In the genomic region with DNA sequence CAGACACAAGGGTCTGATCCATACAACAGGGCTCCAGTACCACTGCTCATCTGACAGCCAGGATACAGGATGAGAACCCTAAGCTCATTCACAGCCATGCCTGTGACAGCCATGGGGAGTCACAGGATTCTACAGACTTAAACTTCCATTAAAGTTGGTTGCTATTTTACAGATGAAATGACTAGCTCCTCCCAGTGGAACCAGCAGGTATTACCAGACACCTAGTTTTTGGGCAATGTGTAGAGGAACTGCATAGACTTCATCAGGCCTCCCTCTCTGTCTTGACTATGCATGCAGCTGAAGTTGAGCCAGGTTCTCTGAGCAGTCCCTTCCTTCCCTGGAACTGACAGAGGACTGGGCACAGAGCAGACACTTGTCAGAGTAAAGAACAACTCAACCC, we compare ENCODE assay signal across 8 mouse cellular contexts. TPM values are rescaled to one million over a fixed set of nuclear protein-coding genes. Genes with fewer than 3 reads are reported as not detected.
DNase-seq lines count a peak whose midpoint lies in the region; ATAC-seq and TF ChIP-seq lines count a peak whose summit lies in the region.

No protein-coding gene starts in this region.

- peak; percentile 40 for DNase-seq in adrenal gland, postnatal 14 days
- DNase-seq in adrenal gland, adult 2 months = no peak
- no peak for DNase-seq in left cerebral cortex, adult 2 months (ENCODE audit: extremely low spot score in 1 of 2, low spot score in 2 of 2)
- DNase-seq in left cerebral cortex, adult 9 months (ENCODE audit: low spot score in 2 of 2) = no peak
- peak; percentile 33 for DNase-seq in adipocyte (ENCODE audit: low spot score)
- DNase-seq in heart, postnatal 36 days = no peak
- DNase-seq in ovary, postnatal 10 days (ENCODE audit: low spot score) = no peak

- H3K27ac ChIP-seq in left cerebral cortex, adult 2 months = no peak overlapping the region

- peak; percentile 85 for ATAC-seq in megakaryocyte progenitor cell, adult 5-6 weeks (replicated peaks; ENCODE audit: poor library complexity)

- H3K4me3 ChIP-seq in left cerebral cortex, adult 2 months = no peak overlapping the region

- intact Hi-C loops in left cerebral cortex, adult 2 months (cut with DNase I) = no loop called here
- intact Hi-C loops in heart, postnatal 36 days (cut with DNase I) = no loop called here

- TF ChIP-seq CTCF in left cerebral cortex, adult 2 months (IDR thresholded peaks at IDR 0.05) = peak; percentile 65

RNA-seq across cellular contexts. Expression of a gene that starts 17.7 kb away (rescaled TPM):
- 51.4 and 55.0 TPM in 2 replicates for total RNA-seq in adrenal gland, postnatal 14 days (2021)
- 10 to 100 TPM; 38.0 to 52.6 TPM for total RNA-seq in adrenal gland, adult 2 months (2021)
- 7.5 and 9.6 TPM in 2 replicates for polyA plus RNA-seq in adrenal gland, adult 2 months (2012; rRNA removed)
- 10 to 100 TPM; 54.5 to 57.8 TPM for total RNA-seq in left cerebral cortex, adult 2 months (2021)
- total RNA-seq in megakaryocyte progenitor cell, adult 5-6 weeks (2015) = 31.9 and 32.1 TPM in 2 replicates
- 49.4 and 52.8 TPM in 2 replicates for total RNA-seq in megakaryocyte progenitor cell, adult 5-6 weeks (2017)
- total RNA-seq in heart, postnatal 36 days (2021) = 10 to 100 TPM; 30.1 to 35.3 TPM

RNA-seq across cellular contexts. Expression of a gene that starts 35.1 kb away (rescaled TPM):
- total RNA-seq in adrenal gland, postnatal 14 days (2021) = 11.4 and 12.5 TPM in 2 replicates
- total RNA-seq in adrenal gland, adult 2 months (2021) = 10 to 100 TPM in 1 of 2 experiments, 1 to 10 TPM in 1; 7.5 to 13.2 TPM
- polyA plus RNA-seq in adrenal gland, adult 2 months (2012; rRNA removed) = 1.7 and 2.0 TPM in 2 replicates
- 10 to 100 TPM; 10.9 to 12.6 TPM for total RNA-seq in left cerebral cortex, adult 2 months (2021)
- 47.6 and 58.2 TPM in 2 replicates for total RNA-seq in megakaryocyte progenitor cell, adult 5-6 weeks (2015)
- total RNA-seq in megakaryocyte progenitor cell, adult 5-6 weeks (2017) = 54.5 and 59.6 TPM in 2 replicates
- total RNA-seq in heart, postnatal 36 days (2021) = 1 to 10 TPM; 7.9 to 8.1 TPM

Comparison
In these comparisons a context has a peak if more than half of its experiments do, and no peak if none do; other contexts are left out.
1. DNase-seq: peak in adrenal gland, postnatal 14 days (single experiment) and adipocyte (single experiment); none in adrenal gland, adult 2 months (single experiment), left cerebral cortex, adult 2 months (0 of 2), left cerebral cortex, adult 9 months (0 of 2), heart, postnatal 36 days (0 of 2) and ovary, postnatal 10 days (single experiment).